Mouse (Mus musculus): ENCODE results near the gene Hcfc1r1.

Hcfc1r1 gene

GRCm38 (mm10) chr17:23675127-23675526 is 1.7 kb downstream of the Hcfc1r1 start:
- peak in 1 of 2 experiments; percentile 70 for DNase-seq (ENCODE audit: low spot score in 2 of 2)

- DNase-seq (ENCODE audit: low spot score in 2 of 2) = no peak
Observed at GRCm38 (mm10) chr17:23675564-23676281, 2.3 kb downstream of the Hcfc1r1 start.

- no peak for DNase-seq (ENCODE audit: low spot score in 2 of 2)
Observed at GRCm38 (mm10) chr17:23676473-23677031, 3.2 kb downstream of the Hcfc1r1 start.

GRCm38 (mm10) chr17:23677236-23677679 is 3.9 kb downstream of the Hcfc1r1 start, which contains the start of gene Tnfrsf12a:
Tnfrsf12a (minus strand) TSS chr17:23677468.
- DNase-seq (ENCODE audit: low spot score in 2 of 2) = peak; percentile 78 to 83

GRCm38 (mm10) chr17:23679127-23679835 is 5.9 kb downstream of the Hcfc1r1 start, which contains the start of gene Cldn6:
Cldn6 (plus strand) TSS chr17:23679249.
- no peak for DNase-seq (ENCODE audit: low spot score in 2 of 2)

GRCm38 (mm10) chr17:23680336-23680735 is 6.9 kb downstream of the Hcfc1r1 start:
- no peak for DNase-seq (ENCODE audit: low spot score in 2 of 2)

- no peak for DNase-seq (ENCODE audit: low spot score in 2 of 2)
Observed at GRCm38 (mm10) chr17:23681086-23681485, 7.7 kb downstream of the Hcfc1r1 start.

GRCm38 (mm10) chr17:23682092-23682491 is 8.7 kb downstream of the Hcfc1r1 start:
- no peak for DNase-seq (ENCODE audit: low spot score in 2 of 2)

- no peak for DNase-seq (ENCODE audit: low spot score in 2 of 2)
Observed at GRCm38 (mm10) chr17:23682530-23682929, 9.1 kb downstream of the Hcfc1r1 start.

- DNase-seq (ENCODE audit: low spot score in 2 of 2) = no peak
Observed at GRCm38 (mm10) chr17:23683226-23683625, 9.8 kb downstream of the Hcfc1r1 start.

- DNase-seq (ENCODE audit: low spot score in 2 of 2) = no peak
Observed at GRCm38 (mm10) chr17:23683856-23684672, 10.7 kb downstream of the Hcfc1r1 start, which contains the start of gene Cldn9. Cldn9 (minus strand) TSS chr17:23684026.

GRCm38 (mm10) chr17:23694491-23694890 is 21.1 kb downstream of the Hcfc1r1 start:
- DNase-seq (ENCODE audit: low spot score in 2 of 2) = no peak

- no peak for DNase-seq (ENCODE audit: low spot score in 2 of 2)
Observed at GRCm38 (mm10) chr17:23695801-23696200, 22.4 kb downstream of the Hcfc1r1 start.

- DNase-seq (ENCODE audit: low spot score in 2 of 2) = no peak
Observed at GRCm38 (mm10) chr17:23699131-23700077, 26.0 kb downstream of the Hcfc1r1 start.

GRCm38 (mm10) chr17:23700079-23700478 is 26.7 kb downstream of the Hcfc1r1 start:
- DNase-seq (ENCODE audit: low spot score in 2 of 2) = peak; percentile 79 to 89

- no peak for DNase-seq (ENCODE audit: low spot score in 2 of 2)
Observed at GRCm38 (mm10) chr17:23703301-23703700, 29.9 kb downstream of the Hcfc1r1 start.

- DNase-seq (ENCODE audit: low spot score in 2 of 2) = no peak
Observed at GRCm38 (mm10) chr17:23704741-23705140, 31.3 kb downstream of the Hcfc1r1 start.

GRCm38 (mm10) chr17:23705525-23706104 is 32.2 kb downstream of the Hcfc1r1 start:
- DNase-seq (ENCODE audit: low spot score in 2 of 2) = no peak

GRCm38 (mm10) chr17:23706212-23706611 is 32.8 kb downstream of the Hcfc1r1 start:
- peak; percentile 54 to 80 for DNase-seq (ENCODE audit: low spot score in 2 of 2)

GRCm38 (mm10) chr17:23717003-23717402 is 43.6 kb downstream of the Hcfc1r1 start:
- no peak for DNase-seq (ENCODE audit: low spot score in 2 of 2)
